Mouse (Mus musculus): ENCODE results near the gene Olfr1445.

Gene Olfr1445

DNA sequence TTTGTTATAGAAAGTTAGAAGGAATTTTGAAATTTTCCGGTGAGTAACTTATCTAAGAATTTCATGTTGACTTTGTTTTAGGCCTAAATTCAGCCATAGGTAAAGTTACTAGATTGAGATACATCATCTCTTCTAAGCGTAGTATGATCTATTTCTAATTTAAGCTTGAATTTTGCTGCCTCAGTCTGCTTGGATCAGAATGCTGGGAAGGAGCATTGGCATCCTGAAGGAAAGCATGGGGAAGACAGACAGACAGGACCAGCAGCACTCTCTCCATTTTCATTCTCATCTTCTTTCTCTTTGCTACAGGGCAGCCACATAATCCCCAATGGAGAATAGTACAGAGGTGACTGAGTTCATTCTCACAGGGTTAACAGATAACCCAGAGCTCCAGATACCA, at the start of gene Olfr1445:
Olfr1445 (plus strand) TSS at position 301 of the 400 bp plus-strand sequence.
- no peak for DNase-seq (ENCODE audit: low read depth)

DNA sequence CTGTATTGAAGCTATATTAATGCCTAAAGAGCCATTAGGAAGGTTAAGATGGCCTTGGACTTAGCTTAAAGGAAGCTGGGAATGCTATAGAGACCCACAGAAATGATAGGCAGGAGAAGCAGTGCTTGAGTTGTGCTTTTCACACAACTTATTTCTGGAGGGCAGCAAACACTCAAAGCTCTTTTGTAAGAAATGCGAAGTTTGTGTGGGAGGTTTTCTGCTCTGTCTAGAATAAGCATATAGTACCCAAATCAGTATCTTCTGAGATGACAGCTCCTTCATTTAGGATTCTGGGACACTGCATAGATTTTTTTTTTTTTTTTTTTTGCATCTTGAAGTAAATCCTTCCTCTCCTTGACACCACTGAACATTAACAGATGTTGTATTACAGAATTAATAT, 45.1 kb upstream of the Olfr1445 start:
- DNase-seq (ENCODE audit: low read depth) = no peak

DNA sequence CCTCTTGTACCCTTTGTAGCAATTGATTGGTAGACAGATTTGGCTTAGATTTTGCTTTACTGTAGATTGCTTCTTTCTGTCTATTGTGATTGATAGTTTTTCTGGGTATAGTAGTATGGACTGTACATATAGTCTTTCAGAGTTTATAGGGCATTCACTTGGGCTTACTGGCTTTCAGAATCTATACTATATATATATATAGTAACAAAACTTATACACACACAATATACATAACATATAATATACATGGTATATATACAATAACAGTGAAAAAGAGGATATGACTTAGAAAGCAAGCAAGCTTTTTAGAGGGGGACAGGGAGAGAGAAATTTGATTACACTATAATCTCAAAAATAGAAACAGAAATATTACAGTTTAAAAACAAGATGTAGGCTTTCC, 37.3 kb upstream of the Olfr1445 start, which contains the start of gene Gm5244:
Gm5244 (plus strand) TSS at position 301 of the 400 bp plus-strand sequence.
- DNase-seq (ENCODE audit: low read depth) = no peak

DNA sequence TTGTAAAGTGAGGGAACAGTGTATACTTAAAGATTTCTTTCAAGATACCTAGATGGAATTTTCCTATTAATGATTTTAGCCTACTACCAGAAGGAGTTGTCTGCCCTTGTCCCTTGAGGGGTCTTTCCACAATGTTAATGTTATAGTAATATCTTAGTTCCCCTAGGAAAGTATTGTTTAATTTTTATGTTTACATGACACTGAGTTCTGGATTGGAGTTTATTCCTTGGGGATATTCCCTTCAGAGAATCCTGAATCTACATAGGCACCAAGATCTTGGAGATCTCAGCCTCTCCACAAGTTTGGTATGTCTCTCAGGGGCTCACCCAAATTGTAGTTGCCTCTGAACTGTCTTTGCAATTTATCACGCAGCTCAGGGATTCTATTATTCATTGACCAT, 26.7 kb upstream of the Olfr1445 start, which contains the start of gene Olfr1444:
Olfr1444 (plus strand) TSS at position 301 of the 400 bp plus-strand sequence.
- no peak for DNase-seq (ENCODE audit: low read depth)

DNA sequence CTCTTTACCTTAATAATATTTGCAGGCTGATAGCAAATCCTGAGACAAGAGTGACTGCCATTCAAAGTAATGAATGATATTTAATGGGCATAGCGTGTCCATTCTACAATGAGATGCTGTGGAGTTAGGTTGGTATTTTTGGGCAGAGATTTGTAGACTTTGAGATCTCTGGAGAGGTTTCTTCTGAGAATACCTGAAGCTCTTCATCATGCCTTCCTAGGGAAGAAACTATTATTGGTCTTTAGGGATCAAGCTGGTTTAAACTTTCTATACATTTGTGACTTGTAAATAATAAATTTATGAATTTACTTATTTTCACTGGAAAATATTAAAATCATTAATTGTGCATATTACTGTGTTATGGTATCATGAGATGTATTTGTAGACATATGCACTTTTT, 9.8 kb downstream of the Olfr1445 start, which contains the start of gene Olfr1446:
Olfr1446 (minus strand) TSS at position 101 of the 400 bp plus-strand sequence.
- no peak for DNase-seq (ENCODE audit: low read depth)

DNA sequence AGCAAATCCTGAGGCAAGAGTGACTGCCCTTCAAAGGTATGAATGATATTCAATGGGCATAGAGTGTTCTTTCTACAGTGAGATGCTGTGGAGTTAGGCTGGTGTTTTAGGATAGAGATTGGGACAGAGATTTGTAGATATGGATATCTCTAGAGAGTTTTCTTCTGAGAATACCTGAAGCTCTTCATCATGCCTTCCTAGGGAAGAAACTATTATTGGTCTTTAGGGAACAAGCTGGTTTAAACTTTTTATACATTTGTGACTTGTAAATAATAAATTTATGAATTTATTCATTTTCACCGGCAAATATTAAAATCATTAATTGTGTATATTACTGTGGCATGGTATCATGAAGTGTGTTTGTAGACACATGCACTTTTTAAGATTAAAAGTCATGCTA, 20.0 kb downstream of the Olfr1445 start, which contains the start of gene Olfr1447:
Olfr1447 (minus strand) TSS at position 101 of the 400 bp plus-strand sequence.
- DNase-seq (ENCODE audit: low read depth) = no peak

DNA sequence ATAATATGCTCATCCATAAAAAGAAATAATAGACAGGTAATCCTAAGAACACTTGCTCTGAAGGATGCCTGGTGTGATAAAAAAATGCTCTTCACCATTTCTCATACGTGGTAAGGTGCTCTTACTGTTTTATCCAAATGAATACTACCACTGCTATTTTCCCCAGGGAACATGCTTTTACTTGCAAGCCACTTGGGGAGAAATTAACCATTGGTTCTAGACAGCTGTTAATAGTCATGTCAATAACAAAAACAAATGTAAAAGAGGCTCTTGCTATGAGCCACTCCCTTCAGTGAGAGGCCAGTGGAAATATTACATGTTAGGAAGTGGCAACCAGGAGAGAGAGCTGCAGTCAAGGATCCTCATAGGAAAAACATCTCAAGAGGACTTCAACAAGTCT, 40.7 kb downstream of the Olfr1445 start, which contains the start of gene Olfr1448:
Olfr1448 (minus strand) TSS at position 101 of the 400 bp plus-strand sequence.
- DNase-seq (ENCODE audit: low read depth) = no peak

DNA sequence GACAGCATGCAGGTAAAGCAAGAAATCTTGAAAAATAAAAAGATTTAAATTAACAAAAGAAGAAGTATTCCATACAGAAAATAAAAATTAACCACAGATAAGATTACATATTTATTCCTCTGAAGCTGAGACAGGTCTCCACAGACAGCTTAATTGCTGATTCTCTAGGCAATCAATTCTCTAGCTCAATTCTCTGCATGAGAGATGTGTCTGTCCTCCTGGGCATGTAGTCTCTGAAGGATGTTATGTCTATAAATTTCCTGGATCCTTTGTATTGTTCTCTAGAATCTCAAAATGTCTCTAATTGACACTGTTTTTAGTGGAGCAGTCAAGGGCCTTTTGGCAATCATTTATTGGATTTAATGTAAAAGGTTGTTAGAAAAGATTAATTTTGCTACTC, 46.9 kb downstream of the Olfr1445 start, which contains the start of gene Olfr1449:
Olfr1449 (plus strand) TSS at position 301 of the 400 bp plus-strand sequence.
- no peak for DNase-seq (ENCODE audit: low read depth)

All from naive thymus-derived CD4-positive, alpha-beta T cell, adult 2 months (primary cell).